Mouse (Mus musculus) ES-E14 (cell line): ENCODE measurements around the gene Vps41. TPM values are rescaled to one million over a fixed set of nuclear protein-coding genes. Genes with fewer than 3 reads are reported as not detected.

Experiments
- DNase-seq: peaks from one replicate; pipeline ENCODE4 v3.0.0-alpha.2; 2013; ENCODE audit warnings: low read depth, low spot score
- H3K27ac ChIP-seq: 2 replicates; pipeline ENCODE4 v1.5.1; 2012; ENCODE audit warnings: low read depth, mild to moderate bottlenecking, low read length, moderate library complexity, mixed read lengths; ENCODE audit not compliant: poor library complexity, insufficient read depth, severe bottlenecking
- H3K36me3 ChIP-seq: 2 replicates; pipeline ENCODE4 v1.6.1; 2012; ENCODE audit warnings: mild to moderate bottlenecking, low read length, moderate library complexity, mixed read lengths; ENCODE audit not compliant: control insufficient read depth, poor library complexity, insufficient read depth, severe bottlenecking
- H3K4me1 ChIP-seq, 2 experiments: fragments of 150-350 bp in 1 of 2; sonication (generic) in 1 of 2; 2 replicates each; pipeline ENCODE4 v1.6.1; 2012; ENCODE audit warnings: low read length in 2 of 2, mild to moderate bottlenecking in 1 of 2, mixed read lengths in 1 of 2; ENCODE audit not compliant: control insufficient read depth in 2 of 2, insufficient read depth in 2 of 2, poor library complexity in 1 of 2
- H3K4me3 ChIP-seq, 2 experiments: fragments of 150-350 bp in 1 of 2; sonication (generic) in 1 of 2; 2 replicates each; pipeline ENCODE4 v1.5.1; 2012; ENCODE audit warnings: low read length in 2 of 2, low read depth in 1 of 2, mild to moderate bottlenecking in 1 of 2, mixed read lengths in 1 of 2; ENCODE audit not compliant: insufficient read depth in 1 of 2, poor library complexity in 1 of 2, severe bottlenecking in 1 of 2
- H3K9ac ChIP-seq: 2 replicates; pipeline ENCODE4 v1.6.1; 2012; ENCODE audit warnings: low read depth, mild to moderate bottlenecking, low read length, mixed read lengths; ENCODE audit not compliant: poor library complexity, insufficient read depth, severe bottlenecking
- H3K9me3 ChIP-seq: fragments of 150-350 bp; sonication (generic); 2 replicates; pipeline ENCODE4 v1.6.1; 2012; ENCODE audit warnings: low read depth, mild to moderate bottlenecking, low read length; ENCODE audit not compliant: control insufficient read depth, insufficient read depth
- CHD2 ChIP-seq: IDR thresholded peaks from 2 replicates; pipeline ENCODE4 v1.6.1; 2014; ENCODE audit warnings: mild to moderate bottlenecking, low read depth, low read length, inconsistent platforms
- HCFC1 ChIP-seq: IDR thresholded peaks from 2 replicates; pipeline ENCODE4 v1.6.1; 2012; ENCODE audit warnings: low read length, inconsistent platforms, borderline replicate concordance; ENCODE audit not compliant: insufficient read depth
- MAFK ChIP-seq: IDR thresholded peaks from 2 replicates; pipeline ENCODE4 v1.6.1; 2014; ENCODE audit warnings: mild to moderate bottlenecking, low read depth, low read length, inconsistent platforms; ENCODE audit not compliant: insufficient read depth
- ZC3H11A ChIP-seq: IDR thresholded peaks from 2 replicates; pipeline ENCODE4 v1.6.1; 2012; ENCODE audit warnings: low read depth, mild to moderate bottlenecking, inconsistent platforms, low read length, borderline replicate concordance
- ZNF384 ChIP-seq: IDR thresholded peaks from 2 replicates; pipeline ENCODE4 v1.6.1; 2012; ENCODE audit warnings: low read depth, low read length, inconsistent platforms
- in situ Hi-C, 2 experiments: fragments of 600-800 bp; cut with MboI; formaldehyde crosslinking; loops; one replicate each; pipeline ENCODE4 v1.15.1; 2025; ENCODE audit warnings: low sequenced_read_pairs in 2 of 2, inconsistent platforms in 1 of 2; ENCODE audit not compliant: unreplicated experiment in 2 of 2
- total RNA-seq: library from RNA; depleted of rRNA; stranded (reverse); fragments of 300-350 nt; gene quantifications from 2 replicates; pipeline ENCODE4 v1.2.3, GENCODE M21; 2012

The Vps41 gene
- total RNA-seq, 1 experiment = 52.4 TPM

DNA sequence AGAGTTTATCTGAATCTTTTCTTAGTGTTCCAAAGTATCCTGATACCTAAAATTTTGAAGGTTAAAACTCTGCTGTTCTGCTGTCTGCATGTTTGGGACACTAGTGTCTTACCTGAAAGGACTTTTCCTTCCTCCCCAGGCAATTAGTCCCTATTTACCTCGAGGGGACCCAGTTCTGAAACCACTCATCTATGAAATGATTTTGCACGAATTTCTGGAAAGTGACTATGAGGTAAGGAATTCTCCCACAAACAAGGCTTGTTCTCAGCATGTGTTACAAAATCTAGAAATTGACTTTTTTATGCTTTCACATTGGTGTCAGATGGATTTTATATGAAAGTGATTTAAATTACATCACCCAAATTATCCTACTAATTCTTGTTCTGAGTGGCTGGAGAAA, 123.9 kb downstream of the Vps41 start:
- Histone ChIP-seq H3K9ac (no peak overlapping the region), H3K9me3 (no peaks in the 10 kb centered on the region), H3K27ac (no peak overlapping the region), H3K4me1 (peaks cover 0 to 4% of the 10 kb centered on the region in 2 experiments; a peak in 1 of 4 replicates), H3K36me3 (no peaks in the 10 kb centered on the region), H3K4me3 (no peak overlapping the region)
- no peak for DNase-seq
- TF ChIP-seq HCFC1 = no peak
- no peak for TF ChIP-seq MAFK
- TF ChIP-seq ZC3H11A = no peak
- TF ChIP-seq ZNF384 = no peak
- in situ Hi-C loops = no loop called here

DNA sequence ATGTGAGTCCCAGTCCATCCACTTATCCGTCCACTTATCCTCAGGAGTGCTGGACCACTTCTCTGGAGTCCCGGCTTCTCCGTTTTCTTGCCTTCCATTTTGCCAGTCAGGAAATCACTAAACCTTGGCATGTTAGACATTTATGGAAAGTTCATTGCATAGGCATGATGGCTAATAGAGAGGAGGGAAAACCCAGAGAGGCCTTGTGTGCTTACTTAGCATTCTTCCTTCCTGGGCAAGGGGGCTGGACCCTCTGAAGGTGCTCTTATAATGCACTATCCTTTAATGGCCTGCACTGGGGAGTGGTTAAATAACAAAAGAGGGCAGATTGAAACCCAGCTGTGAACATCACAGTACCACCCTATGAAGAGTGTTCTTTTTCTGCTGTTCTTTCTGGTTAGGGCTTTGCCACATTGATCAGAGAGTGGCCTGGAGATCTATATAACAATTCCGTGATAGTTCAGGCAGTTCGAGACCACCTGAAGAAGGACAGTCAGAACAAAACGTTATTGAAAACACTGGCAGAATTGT, 124.7 kb downstream of the Vps41 start:
- Histone ChIP-seq H3K36me3 (no peaks in the 10 kb centered on the region), H3K9me3 (no peaks in the 10 kb centered on the region), H3K9ac (no peak overlapping the region), H3K27ac (0 out of 2 replicates have a peak overlapping the region, but pooled peaks have one; percentile 29), H3K4me1 (peaks cover 0 to 4% of the 10 kb centered on the region in 2 experiments; a peak in 1 of 4 replicates), H3K4me3 (no peak overlapping the region)
- TF ChIP-seq ZNF384 = no peak
- TF ChIP-seq MAFK = peak; percentile 60; the same call in 1 of the 2 replicates
- TF ChIP-seq HCFC1 = no peak
- no peak for TF ChIP-seq ZC3H11A
- TF ChIP-seq CHD2 = no peak
- peak; percentile 71 for DNase-seq
- in situ Hi-C loops = no loop called here

DNA sequence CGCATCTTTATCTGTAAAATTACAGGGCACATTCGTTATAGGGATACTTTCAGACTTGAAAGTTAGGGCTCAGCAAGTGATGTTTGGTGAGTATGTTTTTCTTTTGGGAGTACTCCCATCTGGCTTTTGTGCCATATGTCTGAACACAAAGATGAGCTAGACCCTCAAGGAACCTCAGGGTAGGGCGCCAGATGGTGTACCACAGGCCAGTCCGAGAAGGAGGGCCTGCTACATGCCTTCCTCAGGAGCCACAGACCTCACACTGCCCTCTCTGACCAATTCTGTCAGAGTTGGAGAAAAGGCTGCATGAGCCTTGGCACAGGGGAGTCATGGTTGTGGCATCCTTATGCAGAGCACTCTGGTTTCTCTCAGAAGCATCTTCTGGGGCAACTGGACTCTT, 125.5 kb downstream of the Vps41 start:
- TF ChIP-seq ZC3H11A (no peak), ZNF384 (no peak), HCFC1 (no peak), CHD2 (no peak), MAFK (no peak)
- no peak overlapping the region for H3K9ac ChIP-seq
- no peak for DNase-seq
- no peak overlapping the region for H3K4me3 ChIP-seq
- no peaks in the 10 kb centered on the region for H3K9me3 ChIP-seq
- no peaks in the 10 kb centered on the region for H3K36me3 ChIP-seq
- H3K27ac ChIP-seq = no peak overlapping the region
- in situ Hi-C loops = no loop called here
- H3K4me1 ChIP-seq = peaks cover 0 to 4% of the 10 kb centered on the region in 2 experiments; a peak in 1 of 4 replicates

DNA sequence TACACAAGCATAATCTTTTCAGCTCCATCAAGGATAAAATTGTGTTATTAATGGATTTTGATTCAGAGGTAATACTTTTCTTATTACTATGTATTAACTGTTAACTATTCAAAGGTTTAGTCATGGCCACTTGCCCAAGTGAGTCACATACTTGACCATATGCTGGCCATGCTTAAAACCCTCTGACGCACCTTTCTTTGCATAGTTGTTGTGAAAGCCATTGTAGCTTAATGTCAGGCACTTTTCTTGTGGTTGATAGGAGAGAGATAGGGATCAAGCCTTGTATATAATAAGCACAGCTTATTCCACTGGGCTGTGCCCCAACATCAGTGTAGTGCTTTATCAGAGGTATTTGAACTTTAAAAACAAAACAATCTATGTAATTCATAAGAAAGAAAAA, 126.5 kb downstream of the Vps41 start:
- TF ChIP-seq CHD2 (no peak), ZC3H11A (no peak), MAFK (no peak), HCFC1 (no peak), ZNF384 (no peak)
- H3K36me3 ChIP-seq = no peaks in the 10 kb centered on the region
- H3K27ac ChIP-seq = no peak overlapping the region
- no peaks in the 10 kb centered on the region for H3K9me3 ChIP-seq
- no peak overlapping the region for H3K9ac ChIP-seq
- in situ Hi-C loops = no loop called here
- no peak for DNase-seq
- H3K4me3 ChIP-seq = no peak overlapping the region
- peaks cover 0 to 4% of the 10 kb centered on the region in 2 experiments; a peak in 1 of 4 replicates for H3K4me1 ChIP-seq

DNA sequence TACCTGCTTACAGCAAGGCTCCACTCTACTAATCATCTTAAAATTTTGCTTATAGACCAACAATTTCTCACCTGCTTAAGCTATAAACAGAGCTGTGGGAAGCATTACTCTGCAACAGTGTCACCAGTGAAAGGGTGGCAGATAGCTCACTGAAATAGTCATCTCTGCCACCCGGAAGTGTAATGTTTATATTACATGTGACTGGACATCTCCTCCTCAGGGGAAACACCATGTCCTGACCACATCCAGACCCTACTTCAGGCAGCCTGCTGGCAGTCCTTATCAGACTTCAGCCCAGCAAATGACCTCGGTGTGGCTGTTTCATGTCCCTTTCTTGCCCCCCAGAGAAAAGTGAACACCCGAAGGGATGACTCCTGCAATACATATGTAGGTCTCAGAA, 130.3 kb downstream of the Vps41 start:
- Histone ChIP-seq H3K4me3 (no peak overlapping the region), H3K4me1 (peaks cover 0 to 4% of the 10 kb centered on the region in 2 experiments; a peak in 1 of 4 replicates), H3K36me3 (no peaks in the 10 kb centered on the region; the same call in 1 of the 2 replicates), H3K27ac (no peak overlapping the region), H3K9ac (no peak overlapping the region), H3K9me3 (no peaks in the 10 kb centered on the region)
- in situ Hi-C loops = no loop called here
- TF ChIP-seq ZC3H11A (no peak), ZNF384 (no peak), MAFK (no peak), CHD2 (no peak), HCFC1 (no peak)
- no peak for DNase-seq
